Mouse (Mus musculus): ENCODE data around the gene Agbl1. TPM values are rescaled to one million over a fixed set of nuclear protein-coding genes. Genes with fewer than 3 reads are reported as not detected.

Agbl1 gene
- total RNA-seq, 2 experiments from 2014 or later, result 0.30 to 0.38 TPM

DNA sequence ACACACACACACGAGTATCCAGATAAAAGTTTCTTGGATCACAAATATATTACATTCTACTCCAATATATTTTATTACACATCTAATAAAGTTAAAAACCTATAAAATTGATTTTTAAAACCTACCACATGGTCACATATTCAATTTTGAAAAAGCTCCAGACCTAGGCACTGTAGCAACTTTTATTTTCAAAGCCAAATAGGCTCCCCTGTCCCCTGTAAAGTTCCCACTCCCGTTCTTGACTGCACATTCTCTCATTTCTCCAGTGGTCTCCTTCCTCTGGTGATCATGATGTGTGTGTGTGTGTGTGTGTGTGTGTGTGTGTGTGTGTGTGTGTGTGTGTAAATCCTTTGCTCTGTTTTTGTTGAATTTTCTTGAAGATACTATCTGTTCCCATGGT is 152.3 kb downstream of the Agbl1 start:
- no peak for DNase-seq (ENCODE audit: extremely low spot score in 1 of 2, low spot score in 1 of 2)

DNA sequence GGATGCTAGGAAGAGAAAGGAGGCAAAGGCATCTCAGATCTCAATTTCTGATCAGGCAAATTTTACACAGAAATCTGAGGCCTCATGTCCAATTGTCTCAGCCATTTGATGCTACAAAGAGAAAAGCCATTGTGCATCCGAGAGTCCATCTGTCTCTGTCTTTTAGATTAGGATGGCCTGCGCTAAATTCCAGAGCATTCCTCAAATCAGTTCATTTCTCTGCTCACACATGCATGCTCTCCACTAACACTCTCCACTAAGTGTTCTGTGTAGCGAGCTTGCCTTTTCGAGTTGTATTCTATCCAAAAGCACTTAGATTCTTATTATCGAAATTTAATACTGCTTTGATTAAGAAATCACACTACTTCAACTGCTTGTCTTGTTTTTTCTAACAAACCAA is 159.6 kb downstream of the Agbl1 start:
- DNase-seq (ENCODE audit: extremely low spot score in 1 of 2, low spot score in 1 of 2), result no peak

DNA sequence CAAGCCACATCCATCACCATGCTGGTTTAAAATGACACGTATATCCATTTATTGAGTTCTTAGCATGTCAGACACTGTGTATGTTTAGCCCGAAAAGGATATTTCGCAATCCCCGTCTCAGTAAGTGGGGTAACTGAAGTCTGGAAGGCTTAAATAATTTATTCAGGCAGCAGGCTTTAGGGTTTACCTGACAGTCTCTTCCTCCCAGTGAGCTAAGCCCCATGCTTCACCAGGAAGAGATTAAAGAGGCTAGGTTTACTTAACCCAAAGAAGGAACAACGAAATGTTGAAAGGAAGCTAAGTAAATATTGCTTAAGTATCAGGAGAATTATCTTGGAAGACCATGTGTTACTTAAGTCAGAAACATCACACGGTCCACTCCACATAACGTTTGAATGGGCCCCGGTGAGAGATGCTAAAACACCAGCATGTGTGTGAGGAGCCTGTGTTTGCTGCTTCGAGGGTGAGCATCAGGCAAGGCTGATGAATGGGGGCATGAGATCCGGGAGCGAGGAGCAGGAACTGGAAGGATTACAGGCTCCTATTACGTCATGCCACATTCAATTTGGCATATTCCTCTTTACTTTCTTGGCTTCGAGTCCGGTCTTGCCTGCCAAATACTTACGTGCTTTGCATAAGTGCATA is 162.7 kb downstream of the Agbl1 start:
- peak in 1 of 2 experiments; percentile 13 for DNase-seq (ENCODE audit: extremely low spot score in 1 of 2, low spot score in 1 of 2)

DNA sequence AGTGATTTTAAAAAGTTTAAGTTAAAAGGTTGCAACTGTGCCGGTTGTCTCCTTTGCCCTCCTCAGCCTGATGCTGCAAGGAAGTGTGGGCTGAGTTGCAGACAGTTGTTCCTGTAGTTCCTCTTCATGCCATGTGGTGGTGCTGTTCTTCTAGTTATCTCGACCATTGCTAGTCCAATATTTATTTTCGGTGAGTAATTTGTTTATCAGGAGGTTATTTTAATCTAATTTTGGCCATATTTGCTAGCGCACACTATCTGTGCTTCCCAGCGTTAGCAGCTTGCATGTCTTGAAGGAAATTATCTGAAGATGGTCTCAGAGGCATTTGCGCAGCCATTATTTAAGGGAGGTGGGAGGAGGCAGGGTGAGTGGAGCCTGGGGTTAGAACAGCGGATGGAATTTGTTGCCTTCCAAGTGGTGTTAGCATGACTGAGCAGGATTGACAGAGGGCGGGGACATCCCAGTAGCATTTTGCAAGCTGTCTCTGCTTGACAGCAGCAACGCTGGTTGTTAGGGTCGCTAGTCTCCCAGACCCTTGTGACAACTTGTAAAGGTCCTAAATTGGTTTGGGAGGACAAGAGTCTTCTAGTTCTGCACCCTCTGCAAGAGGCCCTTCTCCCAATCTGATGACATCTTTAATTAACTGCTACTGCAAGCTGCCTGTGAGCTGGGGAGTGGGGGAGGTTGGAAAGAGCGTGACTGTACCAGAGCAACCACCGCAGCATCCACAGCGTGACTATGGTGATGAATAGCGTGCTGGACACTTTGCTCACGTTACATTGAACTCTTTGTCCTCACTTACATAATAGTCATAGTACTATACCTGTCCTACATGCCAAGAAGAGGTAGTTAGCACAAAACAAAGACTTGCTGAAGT is 163.5 kb downstream of the Agbl1 start:
- DNase-seq (ENCODE audit: extremely low spot score in 1 of 2, low spot score in 1 of 2), result peak; percentile 56 to 73

DNA sequence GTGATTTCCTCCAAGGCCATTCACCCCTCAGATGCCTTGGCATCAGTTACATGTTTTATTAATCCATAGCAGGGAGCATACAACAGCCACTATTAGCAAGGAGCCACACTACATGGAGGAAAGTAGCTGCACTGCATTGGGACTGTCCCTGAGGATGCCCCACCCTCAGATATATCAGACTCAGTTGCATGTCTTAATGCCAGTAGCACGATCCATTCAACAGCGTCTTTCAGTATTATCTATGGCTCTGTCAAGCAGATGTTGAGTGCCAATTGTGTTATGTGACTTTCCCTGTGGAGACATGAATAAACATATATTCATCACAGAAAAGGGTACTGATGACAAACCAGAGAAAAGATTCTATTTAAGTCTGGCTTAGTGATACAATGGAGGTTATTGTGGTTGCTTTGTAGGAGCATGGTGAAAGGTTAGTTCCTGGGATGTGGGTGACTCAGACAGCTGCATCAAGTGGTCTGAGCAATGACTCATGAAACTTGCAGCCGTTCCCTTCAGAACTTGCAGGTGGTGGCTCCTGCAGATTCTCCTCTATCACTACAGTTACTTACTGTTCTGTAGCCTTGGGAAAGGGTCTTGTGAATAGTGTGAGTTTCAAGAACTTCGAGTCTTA is 178.4 kb downstream of the Agbl1 start:
- DNase-seq (ENCODE audit: extremely low spot score in 1 of 2, low spot score in 1 of 2), result no peak

DNA sequence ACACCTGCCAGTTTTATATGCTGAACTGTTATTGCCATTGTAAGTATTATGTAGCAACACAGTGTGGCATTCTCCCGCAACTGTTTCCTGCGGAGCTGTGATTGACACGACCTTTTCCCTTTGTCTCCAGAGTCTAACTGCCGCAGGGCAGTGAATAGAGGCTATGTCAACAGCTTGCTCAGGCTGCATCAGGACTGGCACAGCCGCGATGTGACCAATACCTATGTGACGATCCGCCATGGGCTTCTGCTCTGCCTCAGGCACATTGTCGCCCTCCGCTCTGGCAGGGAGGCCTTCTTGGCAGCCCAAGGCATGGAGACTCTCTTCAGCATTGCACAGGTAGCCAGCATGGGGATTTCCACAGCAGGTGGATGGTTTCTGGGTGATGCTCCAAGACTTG is 179.3 kb downstream of the Agbl1 start:
- DNase-seq (ENCODE audit: extremely low spot score in 1 of 2, low spot score in 1 of 2), result no peak

DNA sequence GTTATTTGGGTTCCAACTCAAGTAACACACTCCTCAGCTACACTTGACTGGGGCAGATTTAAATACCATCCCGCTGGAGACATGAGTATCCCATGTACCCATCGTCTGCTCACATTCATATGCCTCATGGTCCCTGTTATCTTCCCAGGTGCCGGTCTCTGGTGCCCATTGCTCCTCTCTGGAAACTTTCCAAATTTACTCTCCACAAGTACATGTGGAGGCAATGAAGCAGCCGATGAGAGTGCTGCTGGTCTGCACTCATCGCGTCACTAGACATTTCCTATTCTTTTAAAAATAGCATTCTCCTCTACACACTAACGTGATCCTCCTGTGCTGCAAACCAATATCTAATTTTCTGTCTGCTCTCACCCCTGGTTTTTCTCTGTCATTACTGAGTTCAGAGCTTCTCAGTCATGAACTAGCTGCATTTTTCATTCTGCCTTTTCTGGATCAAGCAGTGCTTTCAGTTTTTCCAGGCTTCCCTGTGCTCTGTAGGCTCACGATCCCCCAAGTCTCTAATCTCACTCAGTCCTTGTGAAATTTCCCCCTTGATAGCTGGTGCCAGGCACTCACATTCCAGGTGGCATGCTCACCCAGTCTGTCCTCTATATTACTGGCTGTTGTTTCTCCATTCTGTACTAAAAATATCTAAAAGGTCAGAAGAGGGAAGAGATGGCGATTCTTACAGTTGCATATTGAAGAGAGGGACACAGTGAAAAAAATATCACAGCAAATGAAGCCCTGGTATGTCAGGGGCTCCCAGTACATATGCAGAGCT is 180.9 kb downstream of the Agbl1 start:
- DNase-seq (ENCODE audit: extremely low spot score in 1 of 2, low spot score in 1 of 2), result no peak

DNA sequence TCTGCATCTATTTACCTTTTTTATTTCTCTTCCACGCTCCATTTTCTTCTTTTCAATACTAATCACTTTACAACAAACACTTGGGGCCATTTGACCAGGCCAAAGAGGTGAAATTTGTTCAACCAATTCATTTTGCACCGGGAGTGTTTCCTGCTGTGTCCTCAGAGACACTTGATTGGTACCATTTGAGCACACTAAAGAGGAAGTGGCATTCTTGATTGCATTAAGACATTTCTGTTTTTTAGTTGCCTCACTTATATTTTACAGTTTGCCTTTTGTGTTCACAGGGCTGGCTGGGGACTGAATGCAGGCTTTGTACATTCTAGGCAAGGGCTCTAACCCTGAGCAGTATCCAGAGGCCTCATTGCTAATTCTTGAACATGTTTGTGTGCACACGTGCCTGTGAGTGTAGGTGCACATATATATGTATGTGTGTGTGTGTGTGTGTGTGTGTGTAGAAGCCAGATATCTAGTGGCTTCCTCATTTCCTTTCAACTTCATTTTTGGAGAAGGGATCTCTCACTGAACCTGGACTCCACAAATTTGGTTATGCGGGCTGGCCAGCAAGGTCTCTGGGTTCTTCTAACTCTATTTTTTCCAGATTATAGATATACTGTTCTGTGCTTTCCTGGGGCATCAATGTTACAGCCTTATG is 182.4 kb downstream of the Agbl1 start:
- DNase-seq (ENCODE audit: extremely low spot score in 1 of 2, low spot score in 1 of 2), result no peak

DNA sequence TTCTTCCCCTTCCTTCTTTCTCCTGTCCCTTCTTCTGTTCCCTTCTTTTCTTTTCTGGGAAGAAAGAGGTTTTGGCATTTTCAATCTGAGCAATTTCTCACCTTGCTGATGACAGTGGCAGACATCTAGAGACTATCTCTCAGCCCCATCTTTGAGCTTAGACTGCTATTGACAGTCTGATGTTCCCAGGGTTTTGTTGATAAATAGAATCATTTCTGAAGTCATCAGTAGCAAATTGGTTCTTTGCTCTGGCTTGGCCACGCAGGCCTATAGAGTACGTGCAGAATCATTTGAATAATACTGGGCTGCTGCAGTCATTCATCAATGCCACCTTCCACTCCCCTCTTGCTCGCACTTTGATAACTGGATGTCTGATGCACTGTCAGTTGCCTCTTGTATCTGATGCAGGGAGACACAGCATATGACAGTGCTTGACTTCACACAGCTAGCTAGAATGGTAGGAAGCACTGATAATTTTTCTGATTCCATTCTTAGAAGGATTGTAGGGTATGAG is 186.5 kb downstream of the Agbl1 start:
- DNase-seq (ENCODE audit: extremely low spot score in 1 of 2, low spot score in 1 of 2), result no peak

DNA sequence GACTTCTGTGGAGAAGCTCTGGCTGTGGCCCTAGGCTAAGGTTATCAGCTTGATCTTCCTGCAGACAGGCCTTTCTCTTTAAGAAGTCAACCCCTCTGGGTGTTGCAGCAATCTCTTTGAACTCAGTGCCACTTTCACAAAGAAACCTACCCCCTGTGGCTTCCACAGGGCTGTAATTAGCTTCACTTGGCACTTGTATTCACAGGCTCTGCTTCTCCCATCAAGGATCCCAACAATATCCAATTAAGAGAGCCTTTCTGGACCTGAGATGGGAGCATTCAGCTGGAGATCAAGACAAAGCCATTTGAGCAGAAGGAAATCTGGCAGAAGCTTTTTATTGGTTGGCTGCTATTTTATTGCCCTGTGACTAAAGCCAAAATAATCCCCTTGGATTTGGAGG is 208.9 kb downstream of the Agbl1 start:
- DNase-seq (ENCODE audit: extremely low spot score in 1 of 2, low spot score in 1 of 2), result no peak

DNA sequence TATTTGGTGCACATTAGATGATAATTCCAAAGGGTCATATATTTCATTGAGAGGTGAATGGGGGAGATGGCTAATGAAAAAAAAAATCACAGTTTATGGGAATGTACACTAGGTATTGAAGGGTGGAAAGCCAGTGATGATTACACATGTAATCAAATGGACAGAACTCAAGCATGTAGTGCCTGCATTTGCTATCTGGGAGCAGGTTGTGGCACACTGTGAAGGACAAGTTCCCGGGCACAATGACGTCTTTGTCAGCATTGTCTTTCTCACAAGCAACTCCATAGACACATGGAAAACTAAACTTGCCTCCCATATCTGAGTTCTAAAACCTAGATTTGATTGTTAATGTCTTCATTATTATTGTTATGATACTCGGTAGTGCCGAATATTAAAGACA is 209.3 kb downstream of the Agbl1 start:
- DNase-seq (ENCODE audit: extremely low spot score in 1 of 2, low spot score in 1 of 2), result no peak

DNA sequence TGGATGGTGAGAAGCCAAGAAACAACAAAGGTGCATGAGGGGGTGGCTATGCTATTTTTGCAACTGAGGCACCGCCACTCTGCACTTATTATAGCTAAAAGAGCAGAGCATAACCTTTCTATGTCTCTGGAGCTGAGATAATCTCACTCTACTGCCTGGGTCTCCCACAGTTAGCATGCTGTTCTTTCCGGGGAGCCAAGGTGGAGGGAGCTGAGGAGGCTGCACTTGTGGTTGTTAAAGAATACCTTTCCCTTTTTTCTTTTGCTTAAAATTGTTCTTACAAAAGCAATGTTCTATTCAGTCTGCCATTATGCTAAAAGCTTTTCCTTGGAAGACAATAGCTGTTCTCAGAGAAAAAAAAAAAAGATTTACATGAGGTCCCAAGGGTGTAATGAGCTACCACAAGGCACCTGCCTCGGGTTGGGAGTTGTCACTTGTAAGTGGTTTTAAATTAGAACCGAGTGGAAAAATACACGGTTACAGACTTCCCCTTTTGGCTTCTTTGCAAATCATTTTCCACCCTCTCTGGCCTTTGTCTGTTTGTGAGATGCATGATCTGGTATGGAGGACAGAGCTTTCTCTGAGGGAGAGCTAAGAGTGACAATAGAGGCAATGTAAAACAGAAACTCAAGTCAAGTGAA is 232.8 kb downstream of the Agbl1 start:
- no peak for DNase-seq (ENCODE audit: extremely low spot score in 1 of 2, low spot score in 1 of 2)

DNA sequence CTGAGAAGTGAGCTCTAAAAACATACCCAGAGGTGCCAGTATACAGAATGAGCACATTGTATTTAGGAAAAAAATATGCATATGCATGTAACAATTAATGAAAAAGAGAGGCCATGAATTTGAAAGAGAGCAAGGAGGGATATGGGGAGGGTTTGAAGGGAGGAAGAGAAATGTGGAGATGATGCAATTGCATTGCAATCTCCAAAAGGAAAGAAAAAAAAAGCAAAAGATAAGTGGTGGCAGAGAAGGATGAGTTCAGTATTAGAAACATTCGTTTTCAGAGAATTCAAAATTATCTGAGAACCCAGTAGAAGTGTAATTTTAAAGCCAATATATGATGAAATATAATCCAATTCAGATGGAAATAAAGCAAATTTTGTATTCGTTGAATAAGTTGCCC is 236.7 kb downstream of the Agbl1 start:
- DNase-seq (ENCODE audit: extremely low spot score in 1 of 2, low spot score in 1 of 2), result no peak

DNA sequence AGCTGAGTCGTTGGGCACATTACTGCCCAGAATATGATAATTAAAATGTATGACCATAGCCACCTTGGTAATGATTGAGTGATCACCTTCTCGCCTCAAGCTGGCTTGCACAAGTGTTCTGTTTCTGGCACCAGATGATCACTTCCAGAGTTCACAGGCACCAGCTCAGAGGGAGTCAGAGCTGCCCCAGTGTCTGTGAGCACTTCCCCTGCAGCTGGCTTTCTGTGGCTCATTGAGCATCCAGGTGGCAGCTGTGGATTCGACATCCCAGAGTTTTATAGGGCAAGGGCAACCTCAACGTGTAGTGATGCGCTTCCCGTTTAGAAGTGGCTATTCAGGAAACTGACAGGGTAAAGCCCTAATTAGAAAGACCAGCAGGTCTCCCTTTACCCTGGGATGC is 244.5 kb downstream of the Agbl1 start:
- DNase-seq (ENCODE audit: extremely low spot score in 1 of 2, low spot score in 1 of 2), result no peak

DNA sequence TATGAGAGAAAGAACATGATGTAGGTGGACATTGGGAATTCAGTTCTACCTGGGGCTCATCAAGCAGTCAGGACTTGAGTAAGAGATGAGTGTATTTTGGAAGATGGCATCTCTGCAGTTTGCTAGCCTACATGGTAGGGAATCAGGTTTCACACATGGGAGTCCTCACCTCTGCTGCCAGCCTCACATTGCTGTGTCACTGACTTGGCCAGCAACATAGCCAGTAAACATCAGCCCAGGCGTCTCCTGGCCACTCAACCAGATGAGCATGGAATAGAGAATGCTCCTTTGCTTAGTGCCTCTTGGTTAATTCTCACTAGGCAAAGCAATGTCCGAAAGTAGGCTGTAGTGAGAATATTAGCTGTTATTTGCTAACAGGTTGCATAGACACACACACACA is 255.9 kb downstream of the Agbl1 start:
- DNase-seq (ENCODE audit: extremely low spot score in 1 of 2, low spot score in 1 of 2), result no peak

DNA sequence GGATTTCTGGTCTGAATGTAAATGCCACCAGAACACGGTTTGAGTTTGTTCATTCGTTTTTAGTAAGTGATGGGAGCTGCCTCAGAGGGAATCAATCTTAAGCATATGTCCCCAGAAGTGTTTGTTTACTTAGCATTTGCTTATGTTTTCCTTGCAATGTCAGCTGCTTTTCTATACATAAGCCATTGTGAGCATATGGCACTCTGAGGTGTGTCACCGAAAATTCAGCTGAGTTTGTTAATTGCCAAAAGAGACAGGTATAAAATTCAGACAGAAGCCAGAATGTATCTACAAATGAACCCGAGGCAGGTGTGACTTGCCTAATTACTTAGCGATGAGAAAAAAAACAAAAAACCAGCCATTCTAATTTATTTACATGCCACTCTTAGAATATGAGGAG is 257.8 kb downstream of the Agbl1 start:
- DNase-seq (ENCODE audit: extremely low spot score in 1 of 2, low spot score in 1 of 2), result no peak

DNA sequence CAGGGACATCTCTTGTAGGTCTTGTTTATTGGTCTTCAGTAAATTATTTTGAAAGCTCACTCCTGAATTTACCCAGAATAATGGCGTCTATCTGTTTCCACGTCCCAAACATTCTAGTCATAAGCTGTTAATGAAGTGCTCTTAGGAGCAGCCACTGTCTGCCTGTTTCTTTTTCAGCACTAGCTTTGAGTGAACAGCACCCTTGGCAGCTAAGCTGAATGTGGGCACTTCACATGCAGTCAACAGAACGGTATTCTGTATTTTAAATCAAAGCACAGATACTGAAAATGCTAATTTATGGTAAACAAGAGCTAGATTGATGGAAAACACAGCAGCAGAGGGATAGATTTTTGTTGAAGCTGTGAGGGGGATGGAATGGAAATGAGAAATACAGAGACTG is 294.6 kb downstream of the Agbl1 start:
- no peak for DNase-seq (ENCODE audit: extremely low spot score in 1 of 2, low spot score in 1 of 2)

DNA sequence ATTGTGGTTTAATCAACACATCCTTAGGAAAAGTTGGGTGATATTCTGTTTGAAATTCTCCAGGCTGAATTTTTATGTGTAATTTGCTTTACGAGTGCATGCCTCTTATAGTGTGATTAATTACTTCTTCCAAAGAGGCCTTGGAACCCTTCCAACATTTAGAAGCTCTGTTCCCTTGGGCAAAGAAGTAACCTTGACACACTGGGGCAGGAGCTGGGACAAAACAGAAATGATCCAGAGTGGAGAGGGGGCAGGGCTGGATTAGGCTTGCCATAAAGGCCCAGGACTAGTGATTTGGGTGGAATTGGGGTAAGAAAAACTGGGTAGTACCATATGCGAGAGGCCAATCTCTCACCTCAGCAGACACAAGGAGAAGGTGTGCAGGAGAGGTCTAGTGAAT is 316.8 kb downstream of the Agbl1 start:
- no peak for DNase-seq (ENCODE audit: extremely low spot score in 1 of 2, low spot score in 1 of 2)

DNA sequence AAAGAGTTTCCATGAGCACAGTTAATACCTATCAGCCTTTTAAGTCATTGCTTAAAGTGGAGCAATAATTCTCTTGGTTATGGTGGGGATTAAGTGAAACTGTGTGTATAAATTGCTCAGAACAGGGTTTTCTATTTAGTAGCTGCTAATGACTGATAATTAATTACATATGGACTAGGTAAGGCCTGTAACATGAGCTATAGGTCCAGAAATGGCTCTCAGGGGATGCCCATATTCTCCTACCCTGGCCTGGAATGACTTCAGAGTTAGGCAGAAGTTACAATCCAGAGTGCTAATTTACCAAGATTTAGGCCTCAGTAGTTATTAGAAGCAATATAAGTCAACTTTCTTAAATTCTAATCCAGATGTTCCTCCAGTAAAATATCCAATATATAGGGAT is 317.6 kb downstream of the Agbl1 start:
- no peak for DNase-seq (ENCODE audit: extremely low spot score in 1 of 2, low spot score in 1 of 2)

DNA sequence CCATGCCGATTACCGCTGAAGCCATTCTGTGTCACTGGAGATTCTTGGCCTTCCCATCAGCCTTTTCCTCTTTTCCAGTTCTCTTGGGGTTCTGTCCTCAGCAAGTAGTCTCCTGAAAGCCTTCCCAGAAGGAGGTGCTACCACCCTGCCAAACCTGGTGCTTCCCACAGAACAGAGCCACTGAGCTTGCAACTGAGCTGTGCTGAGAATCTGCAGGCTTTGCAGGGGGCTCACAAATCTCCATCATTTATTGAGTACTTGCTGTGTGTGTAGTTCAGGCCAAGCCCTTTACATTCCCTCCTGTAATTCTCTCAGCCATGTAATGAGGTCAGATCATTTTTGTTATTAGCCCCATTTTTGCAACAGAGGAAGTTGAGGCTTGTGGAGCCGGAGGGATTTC is 322.2 kb downstream of the Agbl1 start:
- DNase-seq (ENCODE audit: extremely low spot score in 1 of 2, low spot score in 1 of 2), result no peak

Data from layer of hippocampus, postnatal 25 days (tissue).